Mouse (Mus musculus) kidney, adult 9 months (tissue): ENCODE measurements at regions not wholly inside any gene's neighbourhood (a gene's known extent, or its start where the extent isn't known, plus 50 kb on each side); places are given as distances from the start of the nearest gene placed in this dataset.
"Not testable (repeated sequence)": the region's sequence is repeated elsewhere in the genome, so short reads cannot be mapped to it uniquely, and the experiment has no call there.

Source experiments
- DNase-seq: peaks from one replicate; pipeline ENCODE4 v3.0.0; 2022

- DNase-seq, result no peak
These were observed 125.1 kb upstream of the Cobl start for GRCm38 (mm10) chr11:12589757-12590373.

- DNase-seq, result not testable (repeated sequence)
These were observed 120.3 kb upstream of the Cobl start for GRCm38 (mm10) chr11:12584851-12585680.

GRCm38 (mm10) chr11:12578999-12579576, 114.3 kb upstream of the Cobl start:
- DNase-seq, result peak; percentile 7

- DNase-seq, result peak; percentile 32
These were observed 94.9 kb upstream of the Cobl start for GRCm38 (mm10) chr11:12559663-12560062.

- peak; percentile 64 for DNase-seq
These were observed 94.4 kb upstream of the Cobl start for GRCm38 (mm10) chr11:12558995-12559633.

GRCm38 (mm10) chr11:12558176-12558575, 93.4 kb upstream of the Cobl start:
- DNase-seq, result peak; percentile 8

GRCm38 (mm10) chr11:12545771-12546170, 81.0 kb upstream of the Cobl start:
- no peak for DNase-seq

GRCm38 (mm10) chr11:12543042-12543441, 78.3 kb upstream of the Cobl start:
- DNase-seq, result peak; percentile 22

- peak; percentile 19 for DNase-seq
These were observed 75.6 kb upstream of the Cobl start for GRCm38 (mm10) chr11:12540333-12540870.

- peak; percentile 22 for DNase-seq
These were observed 70.3 kb upstream of the Cobl start for GRCm38 (mm10) chr11:12535063-12535462.

GRCm38 (mm10) chr11:12532288-12532687, 67.5 kb upstream of the Cobl start:
- DNase-seq, result peak; percentile 85

GRCm38 (mm10) chr11:12522063-12522462, 57.3 kb upstream of the Cobl start:
- DNase-seq, result not testable (repeated sequence)

GRCm38 (mm10) chr11:12521286-12521685, 56.5 kb upstream of the Cobl start:
- DNase-seq, result no peak

- peak; percentile 19 for DNase-seq
These were observed 51.6 kb upstream of the Cobl start for GRCm38 (mm10) chr11:12516374-12516773.
